Mouse (Mus musculus) thymus, postnatal 14 days (tissue): ENCODE results near the gene Atg101.
"Not testable (repeated sequence)": the region's sequence is repeated elsewhere in the genome, so short reads cannot be mapped to it uniquely, and the experiment has no call there.

Source experiments
- DNase-seq: peaks from one replicate; pipeline ENCODE4 v3.0.0; 2021

Gene Atg101

DNA sequence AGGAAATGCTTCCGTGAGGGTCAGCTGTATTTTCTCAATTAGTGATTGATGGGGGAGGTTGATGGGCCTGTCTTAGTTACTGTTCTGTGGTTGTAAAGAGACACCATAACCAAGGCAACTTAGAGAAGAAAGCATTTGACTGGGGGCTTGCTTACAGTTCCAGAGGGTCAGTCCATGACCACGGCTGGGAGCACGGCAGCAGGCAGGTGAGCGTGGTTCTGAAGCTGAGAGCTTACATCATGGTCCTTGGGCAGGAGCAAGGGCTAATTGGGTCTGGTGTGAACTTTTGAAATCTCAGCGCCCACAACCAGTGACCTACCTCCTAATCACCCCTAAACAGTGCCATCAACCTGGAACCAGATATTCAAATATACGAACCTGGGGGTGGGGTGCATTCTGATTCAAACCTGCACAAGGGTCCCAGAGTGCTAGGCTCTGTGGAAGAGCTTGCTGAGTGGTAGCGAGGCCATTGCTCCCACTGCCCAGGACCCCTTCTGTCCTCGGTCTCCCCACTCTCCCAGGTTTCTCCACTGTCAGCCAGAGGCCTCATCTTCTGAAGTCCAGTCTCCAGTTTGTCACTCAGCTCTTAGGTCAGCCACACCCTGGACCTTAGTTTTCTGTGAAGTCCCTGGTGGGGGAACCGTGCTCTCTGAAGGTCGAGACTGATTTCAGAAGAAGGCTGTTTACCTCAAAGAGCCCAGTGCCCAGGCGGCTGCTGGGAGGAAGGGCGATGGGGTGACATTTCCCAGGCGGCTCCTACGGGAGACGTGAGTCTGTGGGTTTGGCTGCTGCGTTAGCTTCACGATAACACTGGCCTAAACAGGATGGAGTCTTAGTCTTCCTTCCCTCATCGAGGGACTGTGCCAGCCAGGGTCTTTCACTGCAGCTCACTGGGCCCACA lies 33.1 kb downstream of the Atg101 start:
- DNase-seq: no peak

DNA sequence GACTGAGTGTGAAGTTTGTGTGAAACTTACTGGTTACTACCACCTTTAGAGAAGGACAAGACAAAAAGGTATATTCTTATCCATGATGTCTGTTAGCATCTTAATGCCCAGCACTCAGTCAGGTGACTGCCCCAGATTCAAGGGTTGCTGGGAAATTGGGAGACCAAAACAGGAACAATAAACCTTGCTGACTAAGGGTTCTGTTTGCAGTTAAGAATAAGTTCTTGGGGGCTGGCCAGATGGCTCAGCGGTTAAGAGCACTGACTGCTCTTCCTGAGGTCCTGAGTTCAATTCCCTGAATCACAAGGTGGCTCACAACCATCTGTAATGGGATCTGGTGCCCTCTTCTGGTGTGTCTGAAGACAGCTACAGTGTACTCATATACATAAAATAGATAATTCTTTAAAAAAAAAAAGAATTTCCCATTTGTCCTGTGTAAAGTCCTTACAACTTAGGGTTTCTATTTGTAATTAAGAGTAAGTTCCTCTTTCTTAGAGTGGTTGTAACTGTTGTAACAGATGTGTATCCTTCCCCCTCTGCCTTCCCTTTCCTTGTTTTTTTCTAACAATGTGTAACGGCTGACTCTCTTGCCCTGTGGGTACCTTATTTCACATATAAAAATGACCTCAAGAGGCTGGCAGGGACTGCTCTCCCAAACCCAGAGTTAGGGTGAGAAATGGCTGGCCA lies 33.9 kb downstream of the Atg101 start:
- no peak for DNase-seq

DNA sequence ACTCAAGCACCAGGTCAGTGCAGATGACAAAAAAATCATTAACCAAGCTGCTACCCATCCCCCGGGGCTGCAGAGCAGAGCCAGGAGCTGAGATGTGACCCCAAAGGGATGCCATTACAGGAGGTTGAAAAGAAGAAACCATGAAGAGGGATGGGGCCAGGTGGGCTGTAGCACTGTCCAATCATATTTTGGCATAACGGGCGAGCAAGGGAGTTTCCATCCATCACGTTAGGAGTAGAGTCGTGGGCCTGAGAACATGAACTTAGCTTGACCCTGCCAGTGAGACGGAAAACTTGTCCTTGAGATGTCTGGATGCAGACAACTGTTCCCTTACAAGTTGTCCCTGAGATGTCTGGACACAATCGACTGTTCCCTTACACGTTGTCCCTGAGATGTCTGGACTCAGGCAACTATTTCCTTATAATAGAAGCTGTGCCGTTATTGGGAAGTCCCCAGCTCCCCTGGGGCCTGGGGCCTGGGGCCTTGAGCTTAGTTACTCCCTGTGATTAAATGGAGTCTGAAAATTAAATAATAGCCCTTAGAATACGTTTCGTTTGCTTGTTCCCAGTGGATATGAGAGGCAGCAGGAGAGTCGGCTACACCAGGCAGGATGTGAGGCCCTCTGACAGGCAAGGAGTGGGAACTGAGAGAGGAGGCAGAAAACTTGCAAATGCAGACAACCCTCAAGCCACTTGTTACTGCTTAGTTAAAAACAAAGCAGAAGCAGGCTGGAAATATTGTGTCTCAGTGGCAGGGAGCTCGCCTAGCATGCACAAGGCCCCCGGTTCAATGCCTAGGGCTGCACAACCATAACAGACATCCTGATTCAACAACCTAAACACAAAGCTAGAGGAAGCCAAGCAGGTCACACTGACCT lies 35.1 kb downstream of the Atg101 start:
- DNase-seq: no peak

DNA sequence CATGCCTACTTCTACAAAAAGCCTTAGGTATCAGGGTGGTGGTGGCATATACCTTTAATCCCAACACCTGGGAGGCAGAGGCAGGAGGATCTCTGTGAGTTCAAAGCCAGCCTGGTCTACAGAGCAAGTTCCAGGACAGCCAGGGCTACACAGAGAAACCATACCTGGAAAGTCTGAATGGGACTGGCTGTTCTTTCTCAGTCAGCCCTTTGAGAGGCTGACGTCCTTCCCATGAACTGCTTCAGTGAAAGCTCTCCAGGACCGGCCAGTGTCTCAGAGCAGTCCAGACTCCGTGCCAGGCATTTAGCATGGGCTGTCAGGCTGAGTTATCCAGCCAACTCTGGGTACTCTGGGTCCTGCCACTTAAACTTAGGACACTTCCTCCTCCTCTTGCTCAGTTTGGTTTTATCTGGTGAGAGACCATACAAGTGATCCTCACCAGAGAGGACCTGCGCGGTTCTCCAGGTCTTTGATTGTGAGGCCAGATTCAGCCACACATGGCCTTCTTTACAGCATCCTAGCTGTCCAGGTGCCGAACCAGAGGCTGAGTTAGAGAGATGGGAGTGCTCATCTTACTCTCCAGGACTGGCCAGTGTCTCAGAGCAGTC lies 36.0 kb downstream of the Atg101 start:
- no peak for DNase-seq

DNA sequence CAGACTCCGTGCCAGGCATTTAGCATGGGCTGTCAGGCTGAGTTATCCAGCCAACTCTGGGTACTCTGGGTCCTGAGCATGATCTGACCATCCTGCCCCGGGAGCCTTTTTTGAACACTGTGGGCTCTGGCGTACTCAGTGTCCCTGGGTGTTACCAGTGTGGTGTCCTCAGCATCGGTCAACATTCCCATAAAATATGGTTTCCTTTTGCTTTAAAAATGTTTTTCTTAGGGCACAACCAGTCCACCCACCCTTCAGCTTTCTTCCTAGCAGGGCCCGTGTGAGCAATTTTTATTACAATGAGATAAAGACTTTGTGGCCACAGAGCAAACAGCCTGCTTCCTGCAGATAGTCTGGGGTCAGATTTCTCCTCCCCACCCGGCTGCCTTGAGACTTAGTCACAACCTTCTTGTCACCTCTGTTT lies 36.6 kb downstream of the Atg101 start:
- no peak for DNase-seq

DNA sequence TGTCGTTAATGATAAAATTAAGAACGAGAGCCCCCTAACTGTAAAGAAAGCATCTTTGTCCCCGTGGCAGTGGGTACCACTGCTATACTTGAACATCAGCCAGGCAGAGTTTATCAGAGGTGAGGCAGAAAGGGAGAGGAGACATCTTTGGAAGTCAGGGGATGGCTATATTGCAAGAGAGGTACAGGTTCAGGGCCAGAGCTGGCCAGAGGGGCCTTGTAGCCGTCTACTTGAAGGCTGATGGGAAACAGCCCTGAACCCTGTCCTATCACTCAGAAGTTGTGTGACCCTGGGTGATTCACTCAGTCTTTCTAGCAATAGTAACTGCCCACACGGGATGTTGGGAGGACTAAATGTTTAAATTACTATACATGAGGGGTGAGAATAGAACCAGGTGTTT lies 37.1 kb downstream of the Atg101 start:
- DNase-seq: no peak

DNA sequence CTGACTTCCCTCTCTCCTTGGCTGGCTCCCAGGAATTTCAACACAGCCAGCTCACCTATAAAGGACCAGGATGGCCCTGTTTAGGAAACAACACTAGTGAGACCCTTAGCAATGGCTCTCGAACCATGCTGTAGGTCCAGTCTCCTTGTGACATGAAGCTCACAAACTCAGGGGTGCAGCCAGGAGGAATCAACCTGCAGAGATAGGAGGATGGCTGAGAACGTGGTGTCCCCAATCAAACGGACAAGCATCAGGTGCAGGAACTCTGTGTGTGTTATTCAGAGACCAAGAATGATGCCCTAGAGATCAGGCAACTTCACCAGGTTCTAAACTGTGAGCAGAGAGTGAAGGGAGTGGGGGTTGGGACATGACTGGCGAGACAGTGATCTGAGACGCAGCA lies 38.0 kb downstream of the Atg101 start:
- DNase-seq: no peak

DNA sequence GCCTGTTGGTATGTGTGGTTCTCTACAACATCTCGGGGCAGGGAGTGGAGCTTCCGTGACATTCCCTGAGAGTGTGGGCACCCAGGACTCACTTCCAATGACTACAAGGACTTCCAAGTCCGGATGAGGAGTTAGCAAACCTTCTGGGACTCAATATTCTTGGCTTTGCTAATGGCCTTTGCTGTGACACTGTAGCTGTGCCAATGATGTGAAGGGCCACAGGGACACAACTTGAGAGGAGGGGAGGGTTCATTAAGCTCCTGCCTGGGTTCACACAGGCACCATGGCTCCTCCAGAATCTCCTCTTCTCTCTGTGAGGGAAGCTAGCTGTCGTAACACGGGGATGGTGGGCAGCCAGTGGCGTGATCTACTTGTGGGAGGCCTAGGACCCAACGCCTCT lies 38.6 kb downstream of the Atg101 start:
- DNase-seq: no peak

DNA sequence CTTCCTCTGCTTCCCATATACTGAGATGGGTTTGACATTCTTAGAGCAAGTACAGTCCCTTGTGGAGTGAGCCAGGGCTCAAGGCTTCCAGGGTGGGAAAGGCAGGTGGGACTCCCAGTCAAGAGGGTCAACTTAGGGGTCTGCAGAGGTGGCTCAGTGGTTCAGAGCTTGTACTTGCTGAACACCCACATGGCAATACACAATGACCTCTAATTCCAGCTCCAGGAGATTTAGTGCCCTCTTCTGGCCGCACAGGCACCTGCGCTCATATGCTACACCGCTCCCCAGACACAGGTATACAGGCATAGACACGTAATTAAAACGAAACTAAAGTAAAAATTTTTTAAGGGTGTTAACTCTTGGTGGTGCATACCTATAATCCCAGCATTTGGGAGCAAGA lies 39.4 kb downstream of the Atg101 start:
- no peak for DNase-seq

DNA sequence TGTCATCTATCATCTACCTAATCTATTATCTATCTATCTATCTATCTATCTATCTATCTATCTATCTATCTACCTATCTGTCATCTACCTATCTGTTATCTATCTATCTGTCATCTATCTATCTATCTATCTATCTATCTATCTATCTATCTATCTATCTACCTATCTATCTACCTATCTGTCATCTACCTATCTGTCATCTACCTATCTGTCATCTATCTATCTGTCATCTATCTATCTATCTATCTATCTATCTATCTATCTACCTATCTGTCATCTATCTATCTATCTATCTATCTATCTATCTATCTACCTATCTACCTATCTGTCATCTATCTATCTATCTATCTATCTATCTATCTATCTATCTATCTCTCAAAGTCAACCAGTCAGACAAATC lies 40.3 kb downstream of the Atg101 start:
- not testable (repeated sequence) for DNase-seq

DNA sequence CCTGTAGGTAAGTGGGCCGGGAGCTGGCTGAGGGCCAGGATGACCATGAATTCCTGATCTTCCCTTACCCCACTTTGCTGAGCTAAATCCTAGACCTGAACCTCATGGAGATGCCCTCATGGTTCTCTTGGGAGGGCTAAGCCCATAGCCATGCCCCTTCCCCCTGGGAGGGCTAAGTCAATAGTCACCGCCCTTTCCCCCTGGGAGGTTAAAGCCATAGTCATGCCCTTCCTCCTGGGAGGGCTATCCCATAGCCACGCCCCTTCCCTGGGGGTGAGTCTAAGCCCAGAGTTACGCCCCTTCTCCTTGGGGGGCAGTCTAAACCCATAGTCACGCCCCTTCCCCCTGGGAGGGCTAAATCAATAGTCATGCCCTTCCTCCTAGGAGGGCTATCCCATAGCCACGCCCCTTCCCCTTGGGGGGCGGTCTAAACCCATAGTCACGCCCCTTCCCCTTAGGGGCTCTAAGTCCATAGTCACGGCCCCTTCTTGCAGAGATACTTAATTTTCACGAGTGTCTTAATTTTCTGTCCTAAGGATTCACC lies 42.0 kb downstream of the Atg101 start:
- peak; percentile 9 for DNase-seq

DNA sequence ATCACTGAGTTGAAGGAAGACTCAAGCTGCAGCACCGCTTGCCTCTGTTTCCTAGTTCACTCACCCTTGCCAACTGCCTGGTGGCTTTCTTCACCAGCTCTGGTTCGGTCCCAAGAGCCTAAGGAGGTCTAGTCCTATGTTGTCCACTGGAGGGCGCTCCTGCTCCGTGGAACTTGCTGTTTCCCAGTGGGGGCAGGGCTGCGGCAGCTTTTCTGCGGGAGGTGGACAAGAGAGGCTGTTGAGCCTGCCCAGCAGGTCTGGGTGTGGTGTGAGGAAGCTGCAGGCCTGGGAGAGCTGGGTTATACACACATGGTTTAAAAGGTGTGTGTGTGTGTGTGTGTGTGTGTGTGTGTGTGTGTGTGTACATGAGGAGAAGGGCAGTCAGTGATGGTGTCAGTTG lies 43.2 kb downstream of the Atg101 start:
- DNase-seq: peak; percentile 49

DNA sequence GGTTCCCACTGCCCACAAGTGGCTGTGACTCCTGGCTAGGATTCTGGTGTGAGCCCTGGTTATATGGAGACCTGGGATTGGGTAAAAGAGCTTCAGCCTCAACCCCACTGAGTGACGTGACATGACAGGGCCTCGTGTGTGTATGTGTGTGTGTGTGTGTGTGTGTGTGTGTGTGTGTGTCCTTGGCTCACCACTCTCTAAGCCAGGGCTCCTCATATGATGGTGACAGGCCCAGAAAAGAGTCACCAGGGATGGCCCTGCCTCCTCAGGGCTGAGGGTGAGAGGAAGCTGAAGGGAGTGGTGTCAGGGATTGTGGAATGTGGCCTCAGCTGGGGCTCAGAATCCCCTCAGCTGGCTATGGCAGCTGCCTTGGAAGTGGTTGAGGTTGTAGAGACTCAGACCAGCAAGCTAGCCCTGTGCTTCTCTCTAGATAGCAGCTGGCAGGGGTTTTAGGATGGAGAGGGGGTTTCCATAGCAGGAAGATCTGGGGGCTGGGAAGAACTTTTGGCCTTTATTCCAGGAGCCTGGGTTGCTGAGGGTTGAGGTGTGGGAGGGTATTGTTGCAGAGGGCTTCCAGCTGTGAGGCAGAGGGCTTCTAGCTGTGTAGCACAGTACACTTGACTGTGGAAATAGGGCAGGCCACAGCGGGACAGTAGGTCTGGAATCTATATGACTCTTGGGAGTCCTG lies 44.9 kb downstream of the Atg101 start:
- DNase-seq: no peak

DNA sequence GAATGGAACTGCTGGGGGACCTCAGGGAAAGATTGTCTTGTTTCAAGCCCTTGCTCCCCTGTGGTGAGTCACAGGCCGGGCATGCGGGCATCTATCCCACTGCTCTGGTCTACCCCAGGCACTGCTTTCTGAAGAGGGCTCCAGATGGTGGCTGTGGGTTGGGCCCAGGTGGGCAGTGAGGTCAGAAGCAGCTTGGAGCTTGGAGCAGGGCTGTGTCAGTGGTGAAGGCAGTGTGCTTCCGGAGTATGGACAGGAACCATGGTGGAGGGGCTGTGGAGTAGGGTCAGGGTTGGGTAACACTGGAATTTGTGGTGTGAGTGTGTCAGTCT lies 45.5 kb downstream of the Atg101 start:
- DNase-seq: no peak

DNA sequence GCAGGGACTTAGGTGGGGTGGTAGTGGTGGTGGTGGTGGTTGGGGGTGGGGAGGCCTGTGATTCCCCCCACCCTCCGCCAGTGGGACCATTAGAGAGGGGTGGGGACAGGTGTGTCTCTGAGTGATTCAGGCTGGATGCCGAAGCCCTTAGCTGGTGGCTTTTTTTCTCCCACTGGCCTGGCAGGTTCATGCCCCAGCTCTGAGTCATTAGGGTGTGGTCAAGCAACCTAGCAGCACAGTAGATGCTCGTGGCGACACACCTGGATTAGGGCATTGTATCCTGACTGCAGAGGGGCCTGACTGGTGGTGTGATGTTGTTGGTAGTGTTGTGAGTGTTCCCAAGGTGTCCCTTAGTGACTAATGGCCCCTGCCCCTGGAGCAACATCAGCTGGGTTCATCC lies 47.0 kb downstream of the Atg101 start:
- no peak for DNase-seq

DNA sequence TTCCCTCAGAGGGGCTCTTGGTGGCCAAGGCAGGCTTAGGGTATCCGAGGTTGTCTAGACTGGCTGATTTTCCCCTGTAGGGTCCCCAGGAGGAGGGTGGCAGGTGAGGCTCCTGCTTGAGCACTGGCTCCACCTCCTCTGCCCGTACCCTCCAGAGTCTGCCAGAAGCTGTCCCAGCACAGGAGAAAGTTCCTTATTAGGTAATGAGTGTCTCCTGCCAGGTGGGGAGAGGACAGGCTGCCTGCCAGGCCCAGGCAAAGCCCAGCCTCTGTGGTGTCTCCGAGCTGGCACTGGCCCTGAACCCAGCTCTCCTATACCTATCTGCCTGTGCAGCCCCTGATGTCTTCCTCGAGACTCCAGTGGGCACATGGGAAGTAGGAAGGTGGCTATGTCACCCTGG lies 48.3 kb downstream of the Atg101 start:
- no peak for DNase-seq

DNA sequence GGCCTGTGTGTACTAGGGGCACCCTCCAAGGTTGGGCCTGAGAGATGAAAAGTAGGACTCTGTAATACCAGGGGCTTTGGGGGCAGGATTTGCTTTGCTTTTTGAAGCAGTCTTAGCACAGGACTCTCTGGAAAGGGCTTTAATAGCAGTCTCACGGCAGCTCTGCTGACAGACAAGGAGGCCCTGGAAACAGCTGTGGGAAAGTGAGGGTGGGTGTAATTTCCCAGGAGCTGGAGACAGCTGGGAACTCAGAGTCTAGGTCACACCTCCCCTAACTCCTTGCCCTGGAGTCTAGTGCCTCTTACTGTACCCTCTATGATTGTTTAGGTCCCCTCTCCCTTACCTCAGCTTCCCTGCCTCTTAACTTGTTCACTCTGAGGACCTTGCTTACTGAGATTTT lies 49.1 kb downstream of the Atg101 start:
- no peak for DNase-seq

DNA sequence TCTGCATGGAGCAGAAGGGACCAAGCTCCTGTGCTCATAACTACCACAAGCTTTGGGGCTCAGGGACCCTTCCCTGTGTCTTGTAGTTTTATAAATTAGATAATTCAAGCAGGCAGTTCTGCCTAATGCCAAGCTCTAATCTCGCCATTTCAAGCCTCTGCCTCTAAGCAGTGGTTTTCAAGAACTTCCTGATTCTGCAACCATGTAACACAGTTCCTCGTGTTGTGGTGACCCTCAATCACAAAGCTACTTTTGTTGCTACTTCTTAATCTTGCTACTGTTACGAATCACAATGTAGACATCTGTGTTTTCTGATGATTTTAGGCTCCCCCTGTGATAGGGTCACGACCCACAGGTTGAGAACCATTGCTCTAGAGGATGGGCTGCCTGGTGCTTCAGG lies 49.6 kb downstream of the Atg101 start:
- DNase-seq: no peak

DNA sequence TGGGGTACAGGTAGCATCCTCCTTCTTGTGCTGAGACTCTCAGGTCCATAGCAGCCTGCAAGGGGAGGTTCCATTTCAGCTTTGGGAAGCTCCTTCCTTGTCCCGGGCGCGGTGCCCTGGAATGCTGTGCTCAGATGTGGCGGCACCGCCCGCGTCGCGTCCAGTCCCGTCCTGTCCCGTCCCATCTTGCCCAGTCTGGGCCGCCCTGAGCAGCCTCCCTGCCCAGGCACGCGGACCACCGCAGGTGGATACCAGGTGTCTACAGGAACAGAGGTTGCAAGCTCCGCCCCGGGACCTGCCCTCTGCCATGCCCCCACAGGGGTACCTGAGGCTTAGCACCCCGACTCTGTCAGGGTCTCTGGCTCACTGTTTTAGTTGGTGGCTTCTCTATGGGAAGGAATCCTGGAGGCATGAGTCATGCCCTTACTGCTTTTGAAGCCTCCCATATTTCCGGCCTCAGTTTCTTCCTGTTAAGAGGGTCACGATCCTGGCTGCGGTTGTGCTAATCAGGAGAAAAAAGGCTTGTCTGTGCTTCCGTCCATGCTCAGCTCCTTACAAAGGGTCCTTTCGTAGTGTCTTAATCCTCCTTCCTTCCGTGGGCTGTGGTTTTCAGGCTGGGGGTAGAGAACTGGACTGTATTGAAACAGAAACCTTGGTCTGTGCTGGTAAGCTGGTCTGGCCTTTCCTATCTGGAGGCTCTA lies 52.6 kb downstream of the Atg101 start:
- DNase-seq: no peak

DNA sequence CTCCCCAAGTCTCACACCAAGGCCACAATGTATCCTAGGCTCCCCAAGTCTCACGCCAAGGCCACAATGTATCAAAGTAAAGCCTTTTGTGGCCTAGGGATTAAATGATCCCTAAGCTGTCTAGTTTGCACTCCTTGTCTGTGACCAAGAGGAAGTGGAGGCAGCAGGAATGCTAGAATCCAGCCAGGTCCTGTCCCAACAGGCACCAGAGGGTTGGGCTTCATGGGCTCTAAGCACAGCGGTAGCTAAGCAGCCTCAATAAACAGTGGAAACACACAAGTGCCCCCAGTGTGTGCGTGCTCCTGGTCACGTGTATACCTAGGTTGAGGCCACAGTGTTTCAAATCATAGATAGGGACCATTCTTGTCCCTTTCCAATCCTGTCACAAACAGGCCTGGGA lies 54.3 kb downstream of the Atg101 start:
- no peak for DNase-seq

DNA sequence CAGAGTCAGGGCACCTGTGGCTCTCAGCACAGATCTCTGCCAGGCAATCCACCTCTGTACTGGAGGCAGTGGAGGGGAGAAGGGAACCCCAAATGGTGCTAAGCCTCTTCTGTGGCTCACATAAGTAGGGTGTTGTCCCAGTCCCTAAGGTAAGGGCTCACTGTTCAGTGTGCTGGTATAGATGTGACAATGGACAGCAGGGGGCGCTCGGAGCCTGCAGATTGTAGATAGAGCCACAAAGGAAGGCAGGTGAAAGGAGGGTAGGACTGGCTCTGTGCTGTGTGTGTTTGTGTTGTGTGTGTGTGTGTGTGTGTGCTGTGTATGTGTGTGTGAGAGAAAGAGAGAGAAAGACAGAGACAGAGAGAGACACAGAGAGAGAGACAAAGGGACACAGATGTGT lies 55.5 kb downstream of the Atg101 start:
- peak; percentile 83 for DNase-seq
